Mouse (Mus musculus) c-Kit-negative CD71-positive TER-119-positive erythroid progenitor cells, embryonic 14.5 days (primary cell): ENCODE measurements around the gene Iqgap2.

Source experiments
- DNase-seq: peaks from one replicate; pipeline ENCODE4 v3.0.0-alpha.2; 2013; ENCODE audit warnings: low read depth, low spot score

Gene Iqgap2

DNA sequence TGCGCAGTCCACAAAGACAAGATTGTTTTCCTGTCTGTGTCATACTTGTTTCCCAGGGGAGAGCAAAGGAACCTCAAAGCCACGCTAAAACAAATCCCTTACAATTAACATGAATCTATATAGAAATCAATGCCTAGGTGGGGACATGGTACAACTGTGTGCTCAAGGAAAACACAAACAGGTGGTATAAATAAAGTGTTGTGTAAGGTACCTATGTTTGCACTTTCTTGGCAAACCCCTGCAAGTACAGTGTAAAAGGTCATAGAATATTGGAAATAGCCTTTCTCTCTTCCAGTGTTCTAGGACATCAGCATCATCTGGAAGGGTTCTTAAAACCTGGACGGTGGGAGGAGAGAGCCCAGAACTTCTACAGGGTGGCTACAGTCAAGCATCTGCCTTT lies 7.3 kb downstream of the Iqgap2 start:
- no peak for DNase-seq

DNA sequence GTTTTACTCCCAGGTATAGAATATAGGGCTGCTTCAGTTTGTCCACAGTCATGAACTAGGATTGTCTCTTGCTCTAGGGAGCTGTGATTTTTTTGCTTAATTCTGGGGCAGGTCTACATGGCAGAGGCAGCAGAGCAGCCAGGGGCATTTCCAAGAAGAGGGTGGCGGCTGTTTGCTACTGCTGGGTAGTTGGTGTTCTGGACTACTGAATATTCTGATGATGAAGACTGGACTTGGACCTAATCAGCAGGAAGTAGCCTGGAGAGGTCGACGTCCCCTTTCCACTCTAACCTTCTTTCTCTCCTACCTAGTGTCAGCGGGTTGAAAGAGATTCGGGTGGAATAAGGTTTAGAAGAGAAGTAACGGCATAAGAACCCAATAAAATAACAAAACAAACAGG lies 9.7 kb downstream of the Iqgap2 start:
- no peak for DNase-seq

- DNase-seq: no peak
These were observed 10.3 kb downstream of the Iqgap2 start for GRCm38 (mm10) chr13:95881427-95881826.

- DNase-seq: no peak
These were observed 11.1 kb downstream of the Iqgap2 start for GRCm38 (mm10) chr13:95880633-95881032.

- no peak for DNase-seq
These were observed 19.7 kb downstream of the Iqgap2 start for GRCm38 (mm10) chr13:95871993-95872392.

GRCm38 (mm10) chr13:95870626-95871025 lies 21.1 kb downstream of the Iqgap2 start:
- no peak for DNase-seq

DNA sequence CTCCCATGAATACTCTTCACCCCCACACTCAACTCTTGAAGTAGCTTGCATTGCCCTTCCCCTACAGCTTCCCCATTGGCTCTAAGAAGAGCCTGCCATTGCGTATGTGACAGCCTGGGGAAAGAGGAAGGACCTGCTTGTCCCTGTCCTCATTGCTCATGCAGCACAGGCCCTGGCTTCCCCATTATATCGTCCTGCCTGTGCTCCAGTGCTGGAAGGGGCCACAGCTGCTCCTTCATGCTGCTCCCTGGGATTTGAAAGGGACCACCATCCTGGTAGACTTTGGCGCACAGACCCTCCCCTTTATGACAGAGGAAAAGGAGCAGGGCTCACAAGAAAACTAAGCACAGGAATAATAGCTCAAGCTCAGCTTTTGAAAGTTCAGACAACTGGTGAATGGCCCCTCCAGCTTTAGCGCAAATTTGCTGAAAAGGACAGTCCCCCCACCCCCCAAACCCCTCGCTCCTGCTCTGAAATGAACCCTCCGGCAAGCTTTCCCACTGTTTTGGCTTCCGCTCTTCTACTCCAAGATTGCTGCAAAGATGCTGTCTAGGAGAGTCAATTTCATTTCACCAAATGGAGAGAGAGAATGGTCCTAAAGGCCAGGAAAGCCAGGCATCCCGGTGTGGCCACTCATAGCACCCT lies 22.7 kb downstream of the Iqgap2 start:
- DNase-seq: no peak

GRCm38 (mm10) chr13:95862201-95862600 lies 29.5 kb downstream of the Iqgap2 start:
- no peak for DNase-seq

GRCm38 (mm10) chr13:95859271-95859670 lies 32.5 kb downstream of the Iqgap2 start:
- no peak for DNase-seq

DNA sequence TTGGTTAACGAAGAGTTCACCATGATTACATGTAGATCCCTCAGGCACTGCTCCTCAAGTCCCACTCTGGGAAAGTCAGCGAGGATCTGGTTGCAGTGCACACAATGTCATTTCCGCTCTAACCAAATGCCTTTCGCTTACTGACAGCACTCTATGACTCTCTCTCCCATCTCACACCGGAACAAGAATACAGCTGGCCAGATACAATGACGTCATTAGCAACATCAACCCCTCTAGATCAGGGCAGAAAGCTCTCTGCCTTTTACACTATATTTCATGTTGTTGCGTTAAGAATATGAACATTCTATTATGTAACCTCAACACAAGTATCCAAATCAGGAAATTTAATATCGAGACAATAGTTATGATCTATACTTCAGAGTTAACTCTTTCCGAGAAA lies 32.9 kb downstream of the Iqgap2 start:
- DNase-seq: no peak

DNA sequence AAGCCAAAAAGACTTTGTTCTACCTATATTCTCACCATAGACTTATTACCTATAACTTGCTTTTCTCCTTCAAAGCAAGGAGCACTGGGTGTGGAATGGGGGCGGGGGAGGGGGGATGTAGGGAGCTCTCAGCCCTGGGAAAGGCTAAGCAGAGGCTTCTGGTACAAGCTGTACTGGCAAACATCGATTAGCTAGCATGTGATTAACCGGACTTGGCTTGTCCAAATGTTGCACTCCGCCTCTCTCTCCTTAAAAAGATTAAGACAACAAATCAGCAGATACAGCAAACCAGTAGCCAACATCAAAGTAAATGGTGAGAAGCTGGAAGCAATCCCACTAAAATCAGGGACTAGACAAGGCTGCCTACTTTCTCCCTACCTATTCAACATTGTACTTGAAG lies 36.2 kb downstream of the Iqgap2 start:
- no peak for DNase-seq

GRCm38 (mm10) chr13:95851611-95852010 lies 40.1 kb downstream of the Iqgap2 start:
- DNase-seq: no peak

DNA sequence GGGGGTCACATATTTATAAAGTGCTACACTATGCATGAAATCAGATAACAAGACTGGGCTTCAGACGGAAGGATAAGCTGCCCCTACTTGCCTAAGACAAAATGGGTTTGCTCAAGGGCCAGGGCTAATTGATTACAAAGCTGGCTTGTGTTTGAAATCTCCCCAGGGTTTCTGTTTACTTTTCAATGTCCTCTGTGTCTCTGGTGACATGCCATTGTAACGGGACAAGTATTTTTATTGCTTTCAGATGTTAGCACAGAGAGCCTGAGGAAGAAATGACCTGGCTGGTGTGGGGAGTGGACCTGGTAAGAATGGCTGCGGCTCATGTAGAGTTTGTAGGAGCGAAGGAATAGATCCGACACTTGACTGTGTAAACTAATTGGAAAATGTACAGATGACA lies 41.3 kb downstream of the Iqgap2 start:
- DNase-seq: no peak

GRCm38 (mm10) chr13:95849501-95850007 lies 42.2 kb downstream of the Iqgap2 start:
- no peak for DNase-seq

GRCm38 (mm10) chr13:95846364-95846763 lies 45.4 kb downstream of the Iqgap2 start:
- DNase-seq: no peak

DNA sequence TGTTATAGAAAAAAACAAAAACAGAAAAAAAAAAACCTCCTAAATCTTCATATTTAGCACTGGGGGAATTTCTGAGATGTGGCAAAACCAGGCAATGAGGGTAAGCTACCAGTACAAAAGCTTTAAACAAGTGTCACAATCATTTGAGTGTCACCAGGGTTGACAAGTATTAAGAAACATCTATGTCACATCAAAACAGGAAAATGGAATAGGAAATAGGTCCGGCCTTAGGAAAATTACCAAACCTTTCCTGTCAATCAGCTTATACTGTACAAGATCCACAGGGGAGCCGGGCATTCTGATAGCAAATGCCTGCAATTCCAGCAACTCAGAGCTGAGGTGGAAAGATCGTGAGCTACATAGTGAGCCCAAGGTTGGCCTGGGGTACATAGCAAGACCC lies 46.8 kb downstream of the Iqgap2 start:
- DNase-seq: no peak

DNA sequence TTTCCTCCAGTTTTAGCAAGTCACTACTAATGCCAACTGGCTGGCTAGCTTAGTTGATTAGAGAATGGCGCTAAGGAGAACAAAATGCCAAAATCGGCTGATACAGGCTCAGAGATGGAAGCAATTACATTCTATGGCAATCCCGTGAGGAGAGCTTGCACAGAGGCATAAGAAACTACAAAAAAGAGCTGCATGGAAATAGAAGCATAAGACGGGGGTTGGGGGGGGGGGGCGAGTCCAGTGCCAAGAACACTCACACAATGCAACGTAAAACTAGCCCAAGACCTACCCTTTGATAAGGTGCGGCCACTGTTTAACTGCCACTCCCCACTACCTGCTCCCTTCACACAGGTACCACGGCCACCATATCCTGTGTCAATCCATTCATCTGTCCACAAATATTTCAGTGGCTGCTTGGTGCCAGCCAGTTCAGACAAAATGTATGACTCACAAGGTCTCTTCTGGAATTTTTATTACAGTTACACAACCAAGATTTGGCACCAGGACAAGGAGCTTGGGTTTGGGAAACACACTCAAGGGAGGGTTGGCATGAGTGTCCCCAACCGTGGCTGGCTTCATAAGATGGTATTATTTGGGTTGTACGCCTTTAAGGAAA lies 48.2 kb downstream of the Iqgap2 start:
- DNase-seq: no peak

- no peak for DNase-seq
These were observed 48.9 kb downstream of the Iqgap2 start for GRCm38 (mm10) chr13:95842803-95843202.

- DNase-seq: no peak
These were observed 49.8 kb downstream of the Iqgap2 start for GRCm38 (mm10) chr13:95841946-95842345.

DNA sequence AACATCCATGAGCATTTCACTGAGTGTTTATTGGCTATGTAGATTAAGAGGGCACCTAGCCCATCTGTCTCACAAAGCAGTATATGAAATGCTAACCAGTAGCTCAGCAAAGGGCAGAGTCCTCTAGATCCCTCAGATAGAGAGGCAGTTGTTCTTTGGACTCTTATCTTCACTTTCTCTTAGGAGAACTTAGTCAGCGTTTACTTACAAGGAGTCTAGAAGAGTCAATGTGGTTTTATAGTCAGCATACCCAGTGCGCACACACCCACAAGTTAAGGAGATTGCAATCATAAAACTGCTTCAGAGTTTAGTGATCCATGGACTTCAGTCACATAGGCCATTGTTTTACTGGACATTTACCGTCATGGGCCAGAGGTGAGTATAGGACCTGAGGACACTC lies 54.8 kb downstream of the Iqgap2 start:
- DNase-seq: no peak

GRCm38 (mm10) chr13:95833473-95833872 lies 58.2 kb downstream of the Iqgap2 start:
- no peak for DNase-seq

- DNase-seq: no peak
These were observed 59.0 kb downstream of the Iqgap2 start for GRCm38 (mm10) chr13:95832712-95833111.

DNA sequence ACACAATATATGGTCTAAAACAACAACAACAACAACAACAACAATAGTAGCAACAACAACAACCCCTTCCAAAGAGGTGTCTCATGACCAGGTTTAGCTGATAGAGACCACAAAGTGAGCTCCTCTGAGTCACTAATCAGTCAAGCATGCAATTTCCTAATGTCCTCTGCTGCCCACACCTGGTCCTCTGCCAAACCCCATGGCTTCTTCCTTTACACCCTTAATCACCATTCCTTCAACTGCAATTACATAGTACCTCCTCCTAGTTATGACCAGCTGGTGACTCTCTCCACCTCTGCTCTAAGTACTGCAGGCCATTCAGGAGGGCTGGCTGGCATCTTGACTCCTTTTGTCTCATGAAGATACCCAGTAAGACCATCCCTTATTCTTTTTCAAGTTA lies 60.0 kb downstream of the Iqgap2 start:
- no peak for DNase-seq
